Mouse (Mus musculus) forebrain, embryonic 10.5 days (tissue): ENCODE measurements around the gene Pced1a. TPM values are rescaled to one million over a fixed set of nuclear protein-coding genes. Genes with fewer than 3 reads are reported as not detected.
A peak's percentile ranks its signal among the peaks of the same experiment; 100 is the strongest.

ENCODE experiments used
- DNase-seq: peaks from one replicate; pipeline ENCODE4 v3.0.0-alpha.2; 2017; ENCODE audit warnings: low spot score; ENCODE audit errors: extremely low spot score
- H3K27ac ChIP-seq: fragments of 300-500 bp; sonication (generic); 2 replicates; pipeline ENCODE4 v1.5.1; 2016; ENCODE audit warnings: mild to moderate bottlenecking
- H3K27me3 ChIP-seq: fragments of 300-500 bp; sonication (generic); 2 replicates; pipeline ENCODE4 v1.6.1; 2016; ENCODE audit warnings: mild to moderate bottlenecking; ENCODE audit not compliant: poor library complexity, severe bottlenecking
- H3K36me3 ChIP-seq: fragments of 300-500 bp; sonication (generic); replicated peaks from 2 replicates; pipeline ENCODE4 v1.6.1; 2016; ENCODE audit warnings: mild to moderate bottlenecking, moderate library complexity
- H3K4me1 ChIP-seq: fragments of 300-500 bp; sonication (generic); 2 replicates; pipeline ENCODE4 v1.6.1; 2016
- H3K4me3 ChIP-seq: fragments of 300-500 bp; sonication (generic); 2 replicates; pipeline ENCODE4 v1.5.1; 2016; ENCODE audit warnings: mild to moderate bottlenecking, moderate library complexity
- H3K9me3 ChIP-seq: fragments of 300-500 bp; sonication (generic); 2 replicates; pipeline ENCODE4 v1.6.1; 2016; ENCODE audit warnings: mild to moderate bottlenecking, moderate library complexity
- WGBS: fragments of 180-500 bp; shearing (Covaris S2); methylation state at CpG from one replicate; pipeline ENCODE4 v1.1.7; 2016; 5-methylcytosine and 5-hydroxymethylcytosine counted together
- polyA plus RNA-seq: library from polyadenylated mRNA; unstranded; fragments of >200 nt; fragmentation: Nextera tagmentation; extraction: Ambion mirVana; gene quantifications from 2 replicates; pipeline ENCODE4 v1.2.1, GENCODE M21; 2016

Pced1a gene
- polyA plus RNA-seq, 1 experiment from 2014 or later, result 11.8 TPM

DNA sequence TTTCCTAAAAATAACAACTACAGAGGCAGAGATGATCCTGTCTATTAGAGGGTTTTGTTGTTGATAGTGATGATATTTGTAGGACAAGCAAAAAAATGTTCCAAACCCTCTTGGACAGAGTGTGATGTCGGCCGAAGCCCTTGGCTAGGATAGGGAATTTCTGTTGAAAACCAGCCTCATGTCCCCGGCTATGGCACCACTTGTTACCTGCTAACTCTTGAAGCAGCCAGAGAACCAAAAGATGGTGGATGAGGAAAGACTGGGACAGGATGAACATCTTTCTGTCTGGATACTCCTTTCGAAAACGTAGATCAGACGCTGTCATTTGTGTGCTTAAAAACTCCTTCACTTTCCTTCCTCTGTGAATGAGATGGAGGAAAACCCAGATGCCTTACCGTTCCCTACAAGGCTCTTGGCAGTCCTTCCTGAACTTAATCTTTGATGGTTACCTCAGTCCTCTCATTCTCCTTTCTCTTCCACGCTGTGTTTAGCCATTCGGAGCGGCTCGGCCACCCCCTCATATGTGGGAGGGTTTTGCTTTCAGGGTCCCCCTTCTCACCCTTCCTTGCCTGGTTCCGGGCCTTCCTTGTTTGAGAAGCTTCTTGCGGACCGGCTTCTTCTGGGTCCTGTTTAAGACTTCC is 26.7 kb upstream of the Pced1a start:
- 74% methylated on average over 14 of the region's 14 CpGs for WGBS
- Histone ChIP-seq H3K4me1 (peaks cover 38% of the 10 kb centered on the region), H3K27me3 (peaks cover 30% of the 10 kb centered on the region), H3K9me3 (no peaks in the 10 kb centered on the region), H3K27ac (peak overlapping the region; percentile 94), H3K36me3 (no peaks in the 10 kb centered on the region), H3K4me3 (peak overlapping the region; percentile 95)
- no peak for DNase-seq

DNA sequence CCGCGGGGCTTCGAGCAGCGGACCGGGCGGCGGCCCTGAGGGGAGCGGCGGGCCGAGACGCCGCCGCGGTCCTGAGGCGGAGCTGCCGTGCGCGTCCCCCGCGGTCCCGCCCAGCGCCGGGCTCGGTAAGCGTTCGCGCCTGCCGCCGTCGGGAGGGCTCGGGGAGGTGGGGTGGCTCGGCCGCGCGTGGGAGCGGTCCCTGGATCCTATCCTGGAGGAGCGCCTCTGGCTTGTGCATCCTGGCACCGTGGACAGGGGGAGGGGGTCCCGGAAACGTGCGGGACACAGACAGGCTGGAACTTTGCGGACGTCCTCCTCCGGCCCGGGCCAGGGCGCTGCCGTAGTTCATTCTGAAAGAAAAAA is 25.9 kb upstream of the Pced1a start:
- no peaks in the 10 kb centered on the region for H3K9me3 ChIP-seq
- peaks cover 6% of the 10 kb centered on the region for H3K36me3 ChIP-seq
- no peak for DNase-seq
- under 1% methylated on average over 41 of the region's 47 CpGs for WGBS
- peaks cover 33% of the 10 kb centered on the region for H3K4me1 ChIP-seq
- peak overlapping the region; percentile 95 for H3K4me3 ChIP-seq
- peaks cover 30% of the 10 kb centered on the region for H3K27me3 ChIP-seq
- H3K27ac ChIP-seq, result peak overlapping the region; percentile 94

DNA sequence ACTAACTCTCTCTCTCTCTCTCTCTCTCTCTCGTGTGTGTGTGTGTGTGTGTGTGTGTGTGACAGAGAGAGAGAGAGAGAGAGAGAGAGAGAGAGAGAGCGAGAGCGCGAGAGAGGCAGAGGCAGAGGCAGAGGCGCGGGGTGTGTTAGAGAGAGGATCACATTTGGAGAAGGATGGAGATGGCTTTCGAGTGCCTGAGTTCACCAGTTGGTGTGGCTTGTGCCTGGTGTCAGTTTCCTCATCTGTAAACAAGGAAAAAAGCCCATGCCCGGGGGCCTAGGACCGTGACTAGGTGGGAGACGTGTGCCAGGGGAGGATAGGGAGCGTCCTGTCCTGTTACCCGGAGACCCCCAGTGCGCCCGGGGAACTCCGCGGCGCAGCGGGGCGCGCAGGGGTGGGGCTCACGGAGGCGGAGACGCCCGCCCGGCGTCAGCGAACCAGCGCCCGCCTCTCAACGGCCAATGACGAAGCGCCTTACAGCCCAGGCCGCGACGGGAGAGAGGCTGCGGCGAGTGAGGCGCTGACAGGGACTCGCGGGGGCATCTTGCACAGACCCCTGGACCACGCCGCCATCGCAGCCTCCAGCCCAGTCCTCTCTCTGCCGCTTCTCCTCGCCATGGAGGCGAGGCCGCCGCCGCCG is 25.4 kb upstream of the Pced1a start, which contains the start of gene Ptpra:
Gene Ptpra, plus strand, starts transcription at position 485 of the 640 bp plus-strand sequence.
- Histone ChIP-seq H3K27me3 (peaks cover 30% of the 10 kb centered on the region), H3K4me3 (peak within 1 kb of the TSS; percentile 95), H3K9me3 (no peaks in the 10 kb centered on the region), H3K27ac (peak within 1 kb of the TSS; percentile 94), H3K4me1 (peaks cover 33% of the 10 kb centered on the region), H3K36me3 (peaks cover 9% of the 10 kb centered on the region)
- under 1% methylated on average over 49 of the region's 50 CpGs for WGBS
- DNase-seq, result peak; percentile 90

DNA sequence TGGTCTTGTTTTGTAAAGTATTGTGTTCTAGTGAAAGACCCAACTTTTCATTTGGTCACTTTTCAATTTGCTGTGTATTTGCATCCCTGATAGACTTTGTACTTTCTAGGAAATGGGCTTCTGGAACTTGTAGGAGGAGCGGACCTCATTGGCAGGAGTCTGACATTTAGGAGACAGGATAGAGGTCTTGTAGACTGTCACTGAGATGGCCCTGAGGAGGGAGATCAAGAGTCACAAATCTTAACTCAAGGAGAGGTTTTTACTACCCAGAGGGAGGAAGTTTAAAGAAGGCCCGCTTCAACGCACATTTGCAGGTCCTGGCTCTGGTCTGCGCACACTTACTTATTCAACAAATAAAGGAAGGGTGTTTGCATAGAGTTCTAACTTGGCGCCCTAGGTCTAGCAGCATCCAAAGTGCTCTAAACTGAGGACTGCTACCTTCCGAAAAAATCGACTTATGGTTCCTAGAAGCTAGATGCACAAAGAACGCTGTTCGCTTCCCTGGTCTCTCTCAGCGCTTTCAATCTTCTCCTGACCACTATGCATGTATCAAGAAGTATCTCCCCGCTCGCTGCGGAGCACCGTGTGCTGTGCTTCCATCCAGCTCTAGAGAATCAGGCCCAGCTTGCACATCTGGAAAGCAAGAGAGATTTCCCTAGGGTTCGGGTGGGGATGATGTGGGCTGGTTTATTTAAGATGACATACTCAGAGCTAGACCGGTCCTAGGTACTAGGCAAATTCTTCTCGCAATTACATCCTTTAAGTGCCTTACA is 24.7 kb upstream of the Pced1a start:
- Histone ChIP-seq H3K27ac (no peak overlapping the region; the same call in 1 of the 2 replicates), H3K9me3 (no peaks in the 10 kb centered on the region), H3K27me3 (peaks cover 30% of the 10 kb centered on the region), H3K4me1 (peaks cover 33% of the 10 kb centered on the region), H3K36me3 (peaks cover 16% of the 10 kb centered on the region), H3K4me3 (peak overlapping the region; percentile 95)
- peak; percentile 43 for DNase-seq
- WGBS, result 8% methylated on average over 17 of the region's 17 CpGs

DNA sequence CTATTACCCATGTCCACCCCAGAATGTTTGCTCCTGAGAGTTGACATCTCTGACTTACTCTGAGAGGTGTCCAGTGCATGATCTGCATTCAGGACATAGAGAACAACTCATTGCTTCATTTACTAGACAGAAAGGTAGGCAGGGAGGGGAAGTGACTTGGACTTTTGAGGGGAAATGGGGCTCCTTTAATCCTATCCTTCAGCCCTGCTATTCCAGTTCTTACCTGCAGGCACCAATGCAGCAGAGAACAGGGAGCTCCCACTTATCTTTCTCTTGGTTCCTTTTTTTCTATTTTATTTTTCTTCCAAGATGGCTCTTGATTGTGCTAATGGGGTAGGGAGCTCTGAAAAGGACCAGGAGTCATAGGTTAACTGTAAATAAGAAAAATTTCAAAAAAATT is 23.9 kb upstream of the Pced1a start:
- H3K4me3 ChIP-seq, result no peak overlapping the region
- H3K27ac ChIP-seq, result no peak overlapping the region
- peaks cover 33% of the 10 kb centered on the region for H3K4me1 ChIP-seq
- peaks cover 30% of the 10 kb centered on the region for H3K27me3 ChIP-seq
- no peaks in the 10 kb centered on the region for H3K9me3 ChIP-seq
- no peak for DNase-seq
- peaks cover 23% of the 10 kb centered on the region for H3K36me3 ChIP-seq

DNA sequence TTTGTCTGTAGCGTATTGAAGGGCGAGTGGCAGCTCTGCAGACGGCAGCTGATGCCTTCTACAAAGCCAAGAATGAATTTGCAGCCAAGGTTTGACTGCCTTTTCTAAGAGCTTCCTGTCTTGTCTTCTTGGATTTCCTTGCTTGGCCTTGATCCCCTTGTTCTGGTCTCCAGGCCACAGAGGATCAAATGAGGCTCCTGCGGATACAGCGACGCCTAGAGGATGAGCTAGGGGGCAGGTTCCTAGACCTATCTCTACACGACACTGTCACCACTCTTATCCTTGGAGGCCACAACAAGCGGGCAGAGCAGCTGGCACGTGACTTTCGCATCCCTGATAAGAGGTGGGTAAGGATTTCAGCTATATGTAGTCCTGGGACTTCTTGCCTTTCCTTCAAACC is 17.7 kb upstream of the Pced1a start:
- no peak for DNase-seq
- no peaks in the 10 kb centered on the region for H3K4me1 ChIP-seq
- H3K27me3 ChIP-seq, result 0 out of 2 replicates have a peak, but pooled peaks cover 3% of the 10 kb centered on the region
- 88% methylated on average over 10 of the region's 10 CpGs for WGBS
- no peak overlapping the region for H3K27ac ChIP-seq
- no peak overlapping the region for H3K4me3 ChIP-seq
- no peaks in the 10 kb centered on the region for H3K9me3 ChIP-seq
- H3K36me3 ChIP-seq, result peaks cover 86% of the 10 kb centered on the region

DNA sequence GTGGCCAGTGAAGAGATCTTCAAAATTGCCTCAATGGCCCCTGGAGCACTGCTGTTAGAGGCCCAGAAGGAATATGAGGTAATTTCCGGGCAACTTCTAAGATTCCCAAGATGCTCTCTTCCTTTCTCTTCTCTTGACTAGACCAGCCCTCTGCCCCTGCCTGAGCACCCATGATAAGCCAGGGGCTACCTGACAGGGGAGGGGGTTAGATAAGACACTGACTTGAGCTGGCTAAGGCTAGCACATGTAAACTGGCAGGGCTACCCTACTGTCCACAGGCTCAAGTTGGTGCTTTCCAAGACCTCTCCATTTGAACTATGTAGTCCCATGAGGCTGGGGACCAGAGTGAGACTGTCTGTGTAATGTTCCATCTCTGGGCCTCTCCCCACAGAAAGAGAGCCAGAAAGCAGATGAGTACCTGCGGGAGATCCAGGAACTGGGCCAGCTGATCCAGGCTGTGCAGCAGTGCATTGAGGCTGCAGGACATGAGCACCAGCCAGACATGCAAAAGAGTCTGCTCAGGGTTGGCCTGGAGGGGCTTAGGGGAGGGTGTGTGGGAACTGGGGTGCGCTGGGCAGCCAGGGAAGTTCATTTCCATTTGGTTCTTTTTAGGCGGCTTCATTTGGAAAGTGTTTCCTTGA is 15.5 kb upstream of the Pced1a start:
- H3K27me3 ChIP-seq, result no peaks in the 10 kb centered on the region
- WGBS, result 91% methylated on average over 4 of the region's 4 CpGs
- no peaks in the 10 kb centered on the region for H3K4me1 ChIP-seq
- peaks cover 78% of the 10 kb centered on the region for H3K36me3 ChIP-seq
- no peak for DNase-seq
- no peak overlapping the region for H3K27ac ChIP-seq
- no peak overlapping the region for H3K4me3 ChIP-seq
- no peaks in the 10 kb centered on the region for H3K9me3 ChIP-seq

DNA sequence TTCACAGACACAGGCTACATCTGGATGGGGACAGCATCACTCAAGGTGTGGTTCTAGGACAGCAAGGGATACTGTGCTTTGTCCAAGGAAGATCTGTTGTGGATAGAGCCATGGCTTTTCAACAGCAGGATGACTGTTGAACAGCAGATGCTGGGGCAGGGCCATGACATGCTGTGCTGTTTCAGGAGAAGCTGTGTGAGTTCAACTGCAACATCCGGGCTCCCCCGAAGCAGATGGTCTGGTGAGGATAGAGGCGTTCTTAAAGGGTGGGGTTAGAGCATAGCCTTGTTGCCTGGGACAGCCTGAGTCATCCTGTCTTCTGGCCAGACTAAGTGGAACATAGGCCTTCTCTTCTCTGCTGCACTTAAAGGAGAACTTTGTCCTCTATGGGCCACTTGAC is 14.4 kb upstream of the Pced1a start:
- no peak overlapping the region for H3K27ac ChIP-seq
- 92% methylated on average over 3 of the region's 3 CpGs for WGBS
- H3K4me3 ChIP-seq, result no peak overlapping the region
- no peaks in the 10 kb centered on the region for H3K27me3 ChIP-seq
- DNase-seq, result no peak
- peaks cover 67% of the 10 kb centered on the region for H3K36me3 ChIP-seq
- no peaks in the 10 kb centered on the region for H3K4me1 ChIP-seq
- H3K9me3 ChIP-seq, result no peaks in the 10 kb centered on the region

DNA sequence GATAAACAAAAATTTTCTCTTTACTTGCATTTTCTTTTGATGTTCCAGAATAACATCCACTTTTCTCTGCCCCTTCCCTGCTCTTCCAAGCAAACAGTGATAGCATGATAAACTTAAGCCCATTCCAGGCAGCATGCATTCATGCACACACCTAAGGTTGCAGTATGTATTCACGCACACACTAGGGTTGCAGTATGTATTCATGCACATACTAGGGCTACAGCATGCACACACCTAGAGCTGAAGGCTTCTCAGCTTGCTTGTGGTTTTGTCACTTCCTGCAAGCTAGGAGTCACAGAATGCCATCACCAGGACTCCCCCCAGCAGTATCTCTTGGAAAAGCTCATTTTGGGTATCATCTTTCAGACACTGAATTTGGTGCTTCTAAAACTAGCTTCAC is 12.3 kb upstream of the Pced1a start:
- 94% methylated on average over 1 of the region's 1 CpGs for WGBS

DNA sequence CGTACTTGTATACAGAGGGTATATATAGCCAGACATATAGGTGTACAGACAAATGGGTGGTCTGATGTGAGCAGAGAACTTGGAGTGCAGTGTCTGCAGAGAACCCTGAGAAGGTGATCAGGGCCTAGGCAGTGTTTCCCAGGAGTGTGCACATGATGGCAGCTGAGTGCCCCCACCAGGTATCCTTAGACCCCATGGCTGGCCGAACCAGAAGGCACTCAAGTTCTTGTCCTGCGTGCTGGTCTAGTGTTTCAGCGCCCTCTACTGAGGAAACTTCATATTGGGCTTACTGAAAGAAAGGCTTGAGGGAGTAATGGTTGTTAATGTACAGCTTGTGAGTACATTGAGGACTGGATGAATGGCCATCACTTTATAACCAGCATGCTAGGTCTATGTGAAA is 8.7 kb upstream of the Pced1a start:
- no peak overlapping the region for H3K4me3 ChIP-seq
- no peaks in the 10 kb centered on the region for H3K4me1 ChIP-seq
- no peaks in the 10 kb centered on the region for H3K9me3 ChIP-seq
- no peak overlapping the region for H3K27ac ChIP-seq
- DNase-seq, result no peak
- H3K27me3 ChIP-seq, result no peaks in the 10 kb centered on the region
- peaks cover 39% of the 10 kb centered on the region for H3K36me3 ChIP-seq
- WGBS, result 32% methylated on average over 4 of the region's 4 CpGs

More for the DNA sequence above, 12.3 kb upstream of the Pced1a start:
- peaks cover 55% of the 10 kb centered on the region for H3K36me3 ChIP-seq
- H3K27ac ChIP-seq, result no peak overlapping the region
- H3K27me3 ChIP-seq, result no peaks in the 10 kb centered on the region
- no peak overlapping the region for H3K4me3 ChIP-seq
- H3K4me1 ChIP-seq, result no peaks in the 10 kb centered on the region
- no peaks in the 10 kb centered on the region for H3K9me3 ChIP-seq
- no peak for DNase-seq

DNA sequence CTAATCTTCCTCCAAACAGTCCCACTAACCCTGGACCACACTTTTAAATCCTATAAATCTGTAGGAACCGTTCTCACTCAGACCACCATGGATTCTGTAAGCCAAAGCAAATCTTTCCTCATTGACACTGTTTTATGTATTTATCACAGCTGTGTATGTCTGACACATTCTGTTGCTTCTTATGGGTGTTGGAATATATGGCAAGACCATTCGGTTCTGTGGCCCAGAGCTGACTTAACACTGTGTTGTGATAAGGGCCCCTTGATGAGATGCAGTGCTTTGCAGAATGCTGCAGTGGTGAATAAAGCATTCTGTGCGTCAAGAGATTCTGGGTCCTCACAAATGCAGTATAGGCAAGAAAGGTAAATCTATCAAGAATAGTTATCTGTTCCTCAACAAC is 7.7 kb upstream of the Pced1a start:
- no peaks in the 10 kb centered on the region for H3K27me3 ChIP-seq
- no peak overlapping the region for H3K27ac ChIP-seq
- no peaks in the 10 kb centered on the region for H3K4me1 ChIP-seq
- DNase-seq, result no peak
- peaks cover 38% of the 10 kb centered on the region for H3K36me3 ChIP-seq
- WGBS, result 95% methylated on average over 3 of the region's 3 CpGs
- no peak overlapping the region for H3K4me3 ChIP-seq
- no peaks in the 10 kb centered on the region for H3K9me3 ChIP-seq

DNA sequence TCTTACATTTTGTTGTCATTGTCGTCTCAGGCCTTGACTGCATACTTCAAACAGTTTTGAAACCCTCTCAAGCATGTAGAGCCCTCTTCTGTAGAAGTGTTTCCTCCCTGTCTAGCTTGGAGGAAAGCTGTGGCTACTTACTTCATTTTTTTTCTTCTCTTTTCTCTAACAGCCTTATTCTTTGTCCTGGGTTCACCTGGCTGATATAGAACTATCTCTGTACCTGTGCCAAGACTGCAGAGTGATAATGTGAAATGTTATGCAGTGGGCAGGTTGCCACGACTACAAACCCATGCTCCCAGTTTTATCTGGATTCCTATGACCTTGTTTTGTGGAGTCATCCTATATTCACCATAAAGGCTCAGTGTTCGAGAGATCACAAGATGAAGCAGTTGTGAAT is 6.0 kb upstream of the Pced1a start:
- H3K27me3 ChIP-seq, result no peaks in the 10 kb centered on the region
- no peak overlapping the region for H3K4me3 ChIP-seq
- H3K4me1 ChIP-seq, result peaks cover 2% of the 10 kb centered on the region
- 88% methylated on average over 3 of the region's 3 CpGs for WGBS
- no peak for DNase-seq
- no peak overlapping the region for H3K27ac ChIP-seq
- peaks cover 43% of the 10 kb centered on the region for H3K36me3 ChIP-seq
- no peaks in the 10 kb centered on the region for H3K9me3 ChIP-seq
